Mouse (Mus musculus): Measurements from ENCODE around the gene Mettl7b.

Gene Mettl7b

GRCm38 (mm10) chr10:128919203-128919631 is 41.6 kb downstream of the Mettl7b start:
- DNase-seq (ENCODE audit: low spot score) = peak; percentile 49

- peak; percentile 90 for DNase-seq (ENCODE audit: low spot score)
Observed at GRCm38 (mm10) chr10:128918246-128918645, 42.5 kb downstream of the Mettl7b start.

GRCm38 (mm10) chr10:128917400-128917799 is 43.4 kb downstream of the Mettl7b start:
- no peak for DNase-seq (ENCODE audit: low spot score)

- DNase-seq (ENCODE audit: low spot score) = no peak
Observed at GRCm38 (mm10) chr10:128916665-128917064, 44.1 kb downstream of the Mettl7b start.

DNA sequence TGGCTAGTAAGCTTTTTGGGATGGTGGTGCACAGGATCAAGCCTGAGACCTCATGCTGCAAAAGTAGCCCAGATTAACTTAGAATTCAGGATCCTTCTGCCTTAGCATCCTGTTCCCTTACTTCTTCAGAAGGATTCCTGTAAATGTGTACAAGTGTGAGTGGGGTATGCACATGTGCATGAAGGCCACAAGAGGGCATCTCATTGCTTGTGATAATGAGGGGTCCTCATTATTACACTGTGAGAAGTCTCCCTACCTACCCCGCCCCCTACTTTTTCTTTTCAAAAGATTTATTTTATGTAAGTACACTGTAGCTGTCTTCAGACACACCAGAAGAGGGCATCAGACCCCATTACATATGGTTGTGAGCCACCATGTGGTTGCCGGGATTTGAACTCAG is 45.2 kb downstream of the Mettl7b start:
- no peak for DNase-seq (ENCODE audit: low spot score)

- DNase-seq (ENCODE audit: low spot score) = peak; percentile 52
Observed at GRCm38 (mm10) chr10:128913696-128914095, 47.1 kb downstream of the Mettl7b start.

- peak; percentile 98 for DNase-seq (ENCODE audit: low spot score)
Observed at GRCm38 (mm10) chr10:128913219-128913618, 47.6 kb downstream of the Mettl7b start.

- no peak for DNase-seq (ENCODE audit: low spot score)
Observed at GRCm38 (mm10) chr10:128912791-128913190, 48.0 kb downstream of the Mettl7b start.

DNA sequence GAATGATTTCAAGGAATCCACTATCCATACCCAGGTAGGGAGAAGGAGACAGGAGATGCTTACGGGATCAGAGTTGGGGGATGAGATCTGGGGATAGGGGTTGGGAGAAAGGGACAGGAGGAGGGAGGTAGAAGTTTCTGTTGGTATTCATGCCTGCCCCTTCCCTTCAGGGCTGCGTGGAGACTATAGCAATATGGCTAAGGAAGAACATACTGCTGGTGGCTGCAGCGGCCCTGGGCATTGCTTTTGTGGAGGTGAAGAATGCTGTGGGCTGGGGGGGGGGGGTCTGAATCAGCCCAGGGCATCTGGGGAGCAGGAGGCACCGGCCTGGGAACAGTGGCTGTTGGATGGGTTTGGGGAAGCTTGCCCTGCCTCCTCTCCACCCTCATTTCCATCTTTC is 48.5 kb downstream of the Mettl7b start:
- DNase-seq (ENCODE audit: low spot score) = no peak

DNA sequence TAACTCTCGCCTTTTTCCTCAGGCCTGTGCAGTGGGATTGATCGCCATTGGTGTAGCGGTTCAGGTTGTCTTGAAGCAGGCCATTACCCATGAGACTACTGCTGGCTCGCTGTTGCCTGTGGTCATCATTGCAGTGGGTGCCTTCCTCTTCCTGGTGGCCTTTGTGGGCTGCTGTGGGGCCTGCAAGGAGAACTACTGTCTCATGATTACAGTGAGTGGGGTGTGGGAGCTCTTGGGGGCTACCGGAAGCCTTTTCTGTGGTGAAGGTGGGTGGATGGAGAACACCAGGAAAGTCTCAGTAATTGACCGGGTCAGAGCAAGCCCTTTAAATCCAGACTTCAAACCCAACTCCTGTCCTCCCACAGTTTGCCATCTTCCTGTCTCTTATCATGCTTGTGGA is 49.4 kb downstream of the Mettl7b start:
- no peak for DNase-seq (ENCODE audit: low spot score)

- peak; percentile 78 for DNase-seq (ENCODE audit: low spot score)
Observed at GRCm38 (mm10) chr10:128910066-128910841, 50.5 kb downstream of the Mettl7b start.

DNA sequence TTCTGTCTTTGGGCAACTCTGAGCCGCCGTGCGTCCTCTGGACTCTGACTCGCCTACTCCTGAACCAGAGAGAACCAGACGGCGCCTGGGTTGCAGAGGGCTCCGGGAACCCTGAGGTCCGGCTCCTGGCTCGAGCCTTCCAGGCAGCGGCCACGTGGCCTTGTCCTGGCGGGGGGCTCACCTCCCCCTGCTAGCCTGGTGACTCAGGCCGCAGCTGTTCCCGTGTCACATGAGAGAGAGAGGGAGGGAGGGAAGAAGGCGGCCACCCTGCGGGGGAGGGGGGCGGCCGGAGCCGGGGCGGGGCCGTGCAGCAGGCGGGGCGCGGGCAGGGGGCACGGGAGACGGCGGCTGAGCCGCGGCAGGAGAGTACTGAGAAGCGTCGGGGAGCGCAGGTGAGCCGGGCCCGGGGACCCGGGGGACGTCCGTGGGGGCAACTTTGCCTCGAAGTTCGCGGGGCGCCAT is 51.2 kb downstream of the Mettl7b start:
- peak; percentile 99 for DNase-seq (ENCODE audit: low spot score)

- DNase-seq (ENCODE audit: low spot score) = peak; percentile 73
Observed at GRCm38 (mm10) chr10:128908778-128909448, 51.9 kb downstream of the Mettl7b start.
